Mouse (Mus musculus) thymus, adult 2 months (tissue): ENCODE measurements at regions not wholly inside any gene's neighbourhood (a gene's known extent, or its start where the extent isn't known, plus 50 kb on each side); places are given as distances from the start of the nearest gene placed in this dataset.

Experiments
- CTCF ChIP-seq: fragments of 200-500 bp; IDR thresholded peaks from 2 replicates; pipeline ENCODE4 v1.5.1; 2012; ENCODE audit warnings: mild to moderate bottlenecking, control low read depth, low read length, moderate library complexity, borderline replicate concordance; ENCODE audit not compliant: control insufficient read depth, poor library complexity, insufficient read depth; ENCODE audit errors: extremely low read depth
- POLR2A ChIP-seq: fragments of 200-500 bp; IDR thresholded peaks from 2 replicates; pipeline ENCODE4 v1.6.1; 2012; ENCODE audit warnings: mild to moderate bottlenecking, low read length, control low read depth, moderate library complexity; ENCODE audit not compliant: control insufficient read depth, poor library complexity, insufficient read depth; ENCODE audit errors: extremely low read depth

GRCm38 (mm10) chr2:144189756-144190155, 80.7 kb upstream of the Mgme1 start:
- TF ChIP-seq CTCF (no peak), POLR2A (no peak)
